Mouse (Mus musculus): Measurements from ENCODE around the gene Lyz2. TPM values are rescaled to one million over a fixed set of nuclear protein-coding genes. Genes with fewer than 3 reads are reported as not detected.

The Lyz2 gene
- total and polyA plus RNA-seq, 3 experiments: 0.17 TPM; not detected in 2

GRCm38 (mm10) chr10:117234825-117235224 is 47.3 kb downstream of the Lyz2 start:
- Histone ChIP-seq H3K36me3 (replicated peaks in 1 of 2; ENCODE audit: control insufficient read depth in 1 of 2, insufficient read depth in 1 of 2, low read length in 1 of 2) (no peaks in the 10 kb centered on the region), H3K9ac (ENCODE audit: insufficient read depth, low read depth) (no peak overlapping the region), H3K27ac (ENCODE audit: insufficient read depth, low read depth) (no peak overlapping the region), H3K4me3 (replicated peaks in 1 of 3; ENCODE audit: low read depth in 2 of 3, low read length in 2 of 3, poor library complexity in 1 of 3) (no peak overlapping the region), H3K9me3 (replicated peaks; ENCODE audit: low read length) (no peaks in the 10 kb centered on the region), H3K4me2 (ENCODE audit: insufficient read depth, low read depth, poor library complexity, severe bottlenecking) (no peak overlapping the region), H3K4me1 (ENCODE audit: control insufficient read depth in 1 of 2, insufficient read depth in 2 of 2) (no peaks in the 10 kb centered on the region), H3K79me2 (replicated peaks; ENCODE audit: control insufficient read depth, extremely low read depth, insufficient read depth, poor library complexity, severe bottlenecking) (no peaks in the 10 kb centered on the region), H3K27me3 (replicated peaks) (no peaks in the 10 kb centered on the region)
- DNase-seq (ENCODE audit: extremely low read depth): no peak
- in situ Hi-C loops (cut with MboI; ENCODE audit: low pct_ligation_motif_present, low pct_unique_long_range_greater_than_20kb, low sequenced_read_pairs) (no loop called here), dilution Hi-C loops (cut with MboI; ENCODE audit: extremely low pct_ligation_motif_present, extremely low pct_unique_long_range_greater_than_20kb, low sequenced_read_pairs) (no loop called here)
- no peak for TF ChIP-seq MAFK (IDR thresholded peaks at IDR 0.05; ENCODE audit: insufficient replicate concordance, low read length)
- TF ChIP-seq ZC3H11A (IDR thresholded peaks at IDR 0.05; ENCODE audit: low read depth, low read length): no peak
- no peak for TF ChIP-seq MYC (IDR thresholded peaks at IDR 0.05; ENCODE audit: low read depth, low read length)
- TF ChIP-seq RCOR1 (conservative IDR thresholded peaks at IDR 0.05; ENCODE audit: low read depth, low read length): no peak
- no peak for TF ChIP-seq POLR2A (IDR thresholded peaks at IDR 0.05; ENCODE audit: low read depth, low read length)
- TF ChIP-seq E2F4 (IDR thresholded peaks at IDR 0.05; ENCODE audit: insufficient replicate concordance, low read depth, low read length): no peak
- TF ChIP-seq EP300 (IDR thresholded peaks at IDR 0.05; ENCODE audit: low read length): no peak
- TF ChIP-seq ZKSCAN1 (IDR thresholded peaks at IDR 0.05; ENCODE audit: borderline replicate concordance, low read depth, low read length): no peak
- no peak for TF ChIP-seq JUN (IDR thresholded peaks at IDR 0.05; ENCODE audit: insufficient read depth, low read depth, low read length)
- no peak for TF ChIP-seq CHD2 (IDR thresholded peaks at IDR 0.05; ENCODE audit: low read length)
- no peak for TF ChIP-seq SIN3A (IDR thresholded peaks at IDR 0.05; ENCODE audit: low read length)
- TF ChIP-seq HCFC1 (IDR thresholded peaks at IDR 0.05; ENCODE audit: low read depth, low read length): no peak
- TF ChIP-seq NRF1 (IDR thresholded peaks at IDR 0.05; ENCODE audit: low read depth, low read length): no peak
- TF ChIP-seq POLR2AphosphoS2 (IDR thresholded peaks at IDR 0.05; ENCODE audit: low read depth, low read length): no peak
- no peak for TF ChIP-seq MAX (IDR thresholded peaks at IDR 0.05; ENCODE audit: low read length)
- no peak for TF ChIP-seq NELFE (IDR thresholded peaks at IDR 0.05; ENCODE audit: low read depth, low read length)

GRCm38 (mm10) chr10:117229826-117230225 is 52.3 kb downstream of the Lyz2 start:
- Histone ChIP-seq H3K9me3 (replicated peaks; ENCODE audit: low read length) (no peaks in the 10 kb centered on the region), H3K4me1 (ENCODE audit: control insufficient read depth in 1 of 2, insufficient read depth in 2 of 2) (peaks cover 0 to 10% of the 10 kb centered on the region in 2 experiments; a peak in 2 of 4 replicates), H3K36me3 (replicated peaks in 1 of 2; ENCODE audit: control insufficient read depth in 1 of 2, insufficient read depth in 1 of 2, low read length in 1 of 2) (no peaks in the 10 kb centered on the region), H3K4me2 (ENCODE audit: insufficient read depth, low read depth, poor library complexity, severe bottlenecking) (no peak overlapping the region), H3K27ac (ENCODE audit: insufficient read depth, low read depth) (no peak overlapping the region), H3K27me3 (replicated peaks) (no peaks in the 10 kb centered on the region), H3K4me3 (replicated peaks in 1 of 3; ENCODE audit: low read depth in 2 of 3, low read length in 2 of 3, poor library complexity in 1 of 3) (no peak overlapping the region), H3K9ac (ENCODE audit: insufficient read depth, low read depth) (no peak overlapping the region), H3K79me2 (replicated peaks; ENCODE audit: control insufficient read depth, extremely low read depth, insufficient read depth, poor library complexity, severe bottlenecking) (no peaks in the 10 kb centered on the region)
- no peak for DNase-seq (ENCODE audit: extremely low read depth)
- in situ Hi-C loops (cut with MboI; ENCODE audit: low pct_ligation_motif_present, low pct_unique_long_range_greater_than_20kb, low sequenced_read_pairs) (no loop called here), dilution Hi-C loops (cut with MboI; ENCODE audit: extremely low pct_ligation_motif_present, extremely low pct_unique_long_range_greater_than_20kb, low sequenced_read_pairs) (no loop called here)
- TF ChIP-seq NRF1 (IDR thresholded peaks at IDR 0.05; ENCODE audit: low read depth, low read length): 0 out of 2 replicates have a peak, but pooled peaks have one; percentile 31
- no peak for TF ChIP-seq USF1 (IDR thresholded peaks at IDR 0.05; ENCODE audit: low read depth, low read length)

Other genes with a start within 250 kb of the Lyz2 start
- gene Lrrc10, start 237.0 kb downstream of the Lyz2 start, total RNA-seq (2012; rRNA removed): not detected in 2 replicates
- gene Lrrc10, start 237.0 kb downstream of the Lyz2 start, total RNA-seq (2014; rRNA removed): not detected in 2 replicates
- not detected in 2 replicates for gene Lrrc10, start 237.0 kb downstream of the Lyz2 start, polyA plus RNA-seq (2012; ENCODE audit: insufficient read length, low read depth)
- gene Cct2, start 218.5 kb downstream of the Lyz2 start, total RNA-seq (2012; rRNA removed): 448 and 469 TPM in 2 replicates
- 901 and 1,012 TPM in 2 replicates for gene Cct2, start 218.5 kb downstream of the Lyz2 start, total RNA-seq (2014; rRNA removed)
- 723 and 889 TPM in 2 replicates for gene Cct2, start 218.5 kb downstream of the Lyz2 start, polyA plus RNA-seq (2012; ENCODE audit: insufficient read length, low read depth)
- gene Frs2, start 133.8 kb downstream of the Lyz2 start, total RNA-seq (2012; rRNA removed): 5.6 and 5.7 TPM in 2 replicates
- 3.8 and 4.3 TPM in 2 replicates for gene Frs2, start 133.8 kb downstream of the Lyz2 start, total RNA-seq (2014; rRNA removed)
- gene Frs2, start 133.8 kb downstream of the Lyz2 start, polyA plus RNA-seq (2012; ENCODE audit: insufficient read length, low read depth): 10.3 and 10.4 TPM in 2 replicates
- 50.3 and 54.4 TPM in 2 replicates for gene Yeats4, start 57.8 kb downstream of the Lyz2 start, total RNA-seq (2012; rRNA removed)
- 109 and 110 TPM in 2 replicates for gene Yeats4, start 57.8 kb downstream of the Lyz2 start, total RNA-seq (2014; rRNA removed)
- 123 and 133 TPM in 2 replicates for gene Yeats4, start 57.8 kb downstream of the Lyz2 start, polyA plus RNA-seq (2012; ENCODE audit: insufficient read length, low read depth)
- not detected in 2 replicates for gene 9530003J23Rik, start 43.6 kb downstream of the Lyz2 start, total RNA-seq (2012; rRNA removed)
- gene 9530003J23Rik, start 43.6 kb downstream of the Lyz2 start, total RNA-seq (2014; rRNA removed): not detected in 2 replicates
- gene 9530003J23Rik, start 43.6 kb downstream of the Lyz2 start, polyA plus RNA-seq (2012; ENCODE audit: insufficient read length, low read depth): not detected in 2 replicates
- not detected in 2 replicates for gene Lyz1, start 10.5 kb upstream of the Lyz2 start, total RNA-seq (2012; rRNA removed)
- gene Lyz1, start 10.5 kb upstream of the Lyz2 start, total RNA-seq (2014; rRNA removed): not detected in 2 replicates
- gene Lyz1, start 10.5 kb upstream of the Lyz2 start, polyA plus RNA-seq (2012; ENCODE audit: insufficient read length, low read depth): not detected in 2 replicates
- 87.6 and 109 TPM in 2 replicates for gene Cpsf6, start 97.7 kb upstream of the Lyz2 start, total RNA-seq (2012; rRNA removed)
- gene Cpsf6, start 97.7 kb upstream of the Lyz2 start, total RNA-seq (2014; rRNA removed): 114 and 128 TPM in 2 replicates
- 94.2 and 99.5 TPM in 2 replicates for gene Cpsf6, start 97.7 kb upstream of the Lyz2 start, polyA plus RNA-seq (2012; ENCODE audit: insufficient read length, low read depth)